Mouse (Mus musculus): Measurements from ENCODE around the gene Prap1. TPM values are rescaled to one million over a fixed set of nuclear protein-coding genes. Genes with fewer than 3 reads are reported as not detected.

Gene Prap1
- not detected in 2 replicates for polyA plus RNA-seq (2012; ENCODE audit: insufficient read depth, insufficient read length, low replicate concordance, missing spikeins)

- WGBS = 74% methylated on average over 5 of the region's 5 CpGs
- Histone ChIP-seq H3K27ac (ENCODE audit: insufficient read depth, low read depth, low read length) (no peak within 1 kb of the TSS), H3K4me3 (ENCODE audit: insufficient read depth, low read depth, low read length) (no peak within 1 kb of the TSS), H3K4me1 (ENCODE audit: control insufficient read depth, insufficient read depth, low read length) (no peaks in the 10 kb centered on the region)
- TF ChIP-seq CTCF (IDR thresholded peaks at IDR 0.05; ENCODE audit: insufficient read depth, low read depth, low read length) = no peak
- no peak for TF ChIP-seq POLR2A (IDR thresholded peaks at IDR 0.05; ENCODE audit: insufficient read depth, low read depth, low read length)
Measured at GRCm38 (mm10) chr7:140092924-140093528, at the start of gene Prap1. TSS of gene Prap1 (plus strand) at chr7:140093395.

- no peak overlapping the region for H3K27ac ChIP-seq (ENCODE audit: insufficient read depth, low read depth, low read length)
- WGBS = 87% methylated on average over 4 of the region's 4 CpGs
- no peak overlapping the region for H3K4me3 ChIP-seq (ENCODE audit: insufficient read depth, low read depth, low read length)
- peaks cover 21% of the 10 kb centered on the region for H3K4me1 ChIP-seq (ENCODE audit: control insufficient read depth, insufficient read depth, low read length)
- no peak for TF ChIP-seq POLR2A (IDR thresholded peaks at IDR 0.05; ENCODE audit: insufficient read depth, low read depth, low read length)
- TF ChIP-seq CTCF (IDR thresholded peaks at IDR 0.05; ENCODE audit: insufficient read depth, low read depth, low read length) = no peak
Measured at GRCm38 (mm10) chr7:140045546-140045945, 47.6 kb upstream of the Prap1 start.

- no peak overlapping the region for H3K27ac ChIP-seq (ENCODE audit: insufficient read depth, low read depth, low read length)
- under 1% methylated on average over 33 of the region's 33 CpGs for WGBS
- H3K4me3 ChIP-seq (ENCODE audit: insufficient read depth, low read depth, low read length) = peak overlapping the region; percentile 23
- TF ChIP-seq POLR2A (IDR thresholded peaks at IDR 0.05; ENCODE audit: insufficient read depth, low read depth, low read length) (no peak), CTCF (IDR thresholded peaks at IDR 0.05; ENCODE audit: insufficient read depth, low read depth, low read length) (no peak)
- peaks cover 21% of the 10 kb centered on the region for H3K4me1 ChIP-seq (ENCODE audit: control insufficient read depth, insufficient read depth, low read length)
Measured at GRCm38 (mm10) chr7:140047811-140048311, 45.3 kb upstream of the Prap1 start.

- no peak for TF ChIP-seq POLR2A (IDR thresholded peaks at IDR 0.05; ENCODE audit: insufficient read depth, low read depth, low read length)
- no peak for TF ChIP-seq CTCF (IDR thresholded peaks at IDR 0.05; ENCODE audit: insufficient read depth, low read depth, low read length)
- WGBS = 2% methylated on average over 56 of the region's 56 CpGs
- H3K4me3 ChIP-seq (ENCODE audit: insufficient read depth, low read depth, low read length) = peak within 1 kb of the TSS; percentile 29
- H3K27ac ChIP-seq (ENCODE audit: insufficient read depth, low read depth, low read length) = no peak within 1 kb of the TSS
- peaks cover 21% of the 10 kb centered on the region for H3K4me1 ChIP-seq (ENCODE audit: control insufficient read depth, insufficient read depth, low read length)
Measured at GRCm38 (mm10) chr7:140048361-140049114, 44.7 kb upstream of the Prap1 start, which contains the start of gene Msx3. TSS of gene Msx3 (minus strand) at chr7:140049089.

- Histone ChIP-seq H3K27ac (ENCODE audit: insufficient read depth, low read depth, low read length) (no peak overlapping the region), H3K4me3 (ENCODE audit: insufficient read depth, low read depth, low read length) (peak overlapping the region; percentile 29), H3K4me1 (ENCODE audit: control insufficient read depth, insufficient read depth, low read length) (peaks cover 21% of the 10 kb centered on the region)
- 1% methylated on average over 34 of the region's 34 CpGs for WGBS
- TF ChIP-seq CTCF (IDR thresholded peaks at IDR 0.05; ENCODE audit: insufficient read depth, low read depth, low read length) (no peak), POLR2A (IDR thresholded peaks at IDR 0.05; ENCODE audit: insufficient read depth, low read depth, low read length) (no peak)
Measured at GRCm38 (mm10) chr7:140049115-140049689, 44.0 kb upstream of the Prap1 start.

GRCm38 (mm10) chr7:140054124-140054523, 39.1 kb upstream of the Prap1 start:
- WGBS = 58% methylated on average over 4 of the region's 4 CpGs
- H3K4me1 ChIP-seq (ENCODE audit: control insufficient read depth, insufficient read depth, low read length) = peaks cover 19% of the 10 kb centered on the region
- H3K4me3 ChIP-seq (ENCODE audit: insufficient read depth, low read depth, low read length) = no peak overlapping the region
- 0 out of 2 replicates have a peak overlapping the region, but pooled peaks have one; percentile 10 for H3K27ac ChIP-seq (ENCODE audit: insufficient read depth, low read depth, low read length)
- no peak for TF ChIP-seq CTCF (IDR thresholded peaks at IDR 0.05; ENCODE audit: insufficient read depth, low read depth, low read length)
- TF ChIP-seq POLR2A (IDR thresholded peaks at IDR 0.05; ENCODE audit: insufficient read depth, low read depth, low read length) = no peak

GRCm38 (mm10) chr7:140057413-140058407, 35.5 kb upstream of the Prap1 start:
- 5% methylated on average over 53 of the region's 53 CpGs for WGBS
- Histone ChIP-seq H3K4me3 (ENCODE audit: insufficient read depth, low read depth, low read length) (peak overlapping the region; percentile 53), H3K27ac (ENCODE audit: insufficient read depth, low read depth, low read length) (no peak overlapping the region), H3K4me1 (ENCODE audit: control insufficient read depth, insufficient read depth, low read length) (peaks cover 26% of the 10 kb centered on the region)
- no peak for TF ChIP-seq CTCF (IDR thresholded peaks at IDR 0.05; ENCODE audit: insufficient read depth, low read depth, low read length)
- TF ChIP-seq POLR2A (IDR thresholded peaks at IDR 0.05; ENCODE audit: insufficient read depth, low read depth, low read length) = no peak

GRCm38 (mm10) chr7:140058528-140058927, 34.7 kb upstream of the Prap1 start:
- 40% methylated on average over 7 of the region's 7 CpGs for WGBS
- Histone ChIP-seq H3K4me1 (ENCODE audit: control insufficient read depth, insufficient read depth, low read length) (peaks cover 26% of the 10 kb centered on the region), H3K4me3 (ENCODE audit: insufficient read depth, low read depth, low read length) (peak overlapping the region; percentile 53), H3K27ac (ENCODE audit: insufficient read depth, low read depth, low read length) (no peak overlapping the region)
- no peak for TF ChIP-seq POLR2A (IDR thresholded peaks at IDR 0.05; ENCODE audit: insufficient read depth, low read depth, low read length)
- TF ChIP-seq CTCF (IDR thresholded peaks at IDR 0.05; ENCODE audit: insufficient read depth, low read depth, low read length) = no peak

All from olfactory bulb, adult 2 months (tissue).